Mouse (Mus musculus): Measurements from ENCODE around the gene Ippk.

DNA sequence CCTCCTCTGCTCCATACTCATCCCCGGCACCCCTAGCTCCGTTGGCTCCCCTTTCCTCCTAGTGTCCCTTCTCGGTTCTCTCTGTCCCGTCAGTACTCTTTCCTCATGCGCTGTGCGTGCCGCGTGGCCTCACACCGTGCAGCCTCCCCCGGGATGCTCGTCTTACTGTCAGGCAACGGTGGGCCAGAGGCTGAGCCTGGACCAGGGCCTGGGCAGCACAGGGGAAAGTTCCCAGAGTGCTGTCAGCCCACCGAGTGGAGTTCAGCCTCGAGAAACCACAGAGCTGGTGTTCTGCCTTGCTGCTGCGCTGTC, 513 bp downstream of the Ippk start:
- TF ChIP-seq POLR2A (IDR thresholded peaks at IDR 0.05; ENCODE audit: low read depth, low read length) (no peak), CTCF (IDR thresholded peaks at IDR 0.05; ENCODE audit: borderline replicate concordance, insufficient read depth, low read length) (no peak)

All from embryonic fibroblast, embryonic 13.5 days (primary cell).